Mouse (Mus musculus) lung, embryonic 14.5 days (tissue): Measurements from ENCODE around the gene Wsb2. TPM values are rescaled to one million over a fixed set of nuclear protein-coding genes. Genes with fewer than 3 reads are reported as not detected.
A peak's percentile ranks its signal among the peaks of the same experiment; 100 is the strongest.

Experiments
- ATAC-seq: fragments of 200-750 bp; cut with Nextera tagmentation; 2 replicates; pipeline ENCODE4 v1.8.0; 2017; ENCODE audit warnings: mild to moderate bottlenecking, moderate TSS enrichment, moderate library complexity; ENCODE audit not compliant: insufficient read depth
- DNase-seq: peaks from one replicate; pipeline ENCODE4 v3.0.0-alpha.2; 2015
- H3K27ac ChIP-seq: fragments of 300-500 bp; sonication (generic); 2 replicates; pipeline ENCODE4 v1.5.1; 2014; ENCODE audit warnings: low read depth, mild to moderate bottlenecking, moderate library complexity
- H3K27me3 ChIP-seq: fragments of 300-500 bp; sonication (generic); 2 replicates; pipeline ENCODE4 v1.6.1; 2014; ENCODE audit warnings: low read length, control low read depth; ENCODE audit not compliant: insufficient read depth
- H3K36me3 ChIP-seq: fragments of 300-500 bp; sonication (generic); 2 replicates; pipeline ENCODE4 v1.6.1; 2014; ENCODE audit warnings: control low read depth; ENCODE audit not compliant: insufficient read depth
- H3K4me1 ChIP-seq: fragments of 300-500 bp; sonication (generic); 2 replicates; pipeline ENCODE4 v1.6.1; 2014; ENCODE audit warnings: antibody characterized with exemption, control low read depth; ENCODE audit not compliant: insufficient read depth
- H3K4me2 ChIP-seq: fragments of 300-500 bp; sonication (generic); 2 replicates; pipeline ENCODE4 v1.6.1; 2014; ENCODE audit warnings: mild to moderate bottlenecking
- H3K4me3 ChIP-seq: fragments of 300-500 bp; sonication (generic); 2 replicates; pipeline ENCODE4 v1.5.1; 2014; ENCODE audit warnings: low read depth, low read length
- H3K9ac ChIP-seq: fragments of 300-500 bp; sonication (generic); 2 replicates; pipeline ENCODE4 v1.6.1; 2014
- H3K9me3 ChIP-seq: fragments of 300-500 bp; sonication (generic); 2 replicates; pipeline ENCODE4 v1.6.1; 2016; ENCODE audit warnings: low read depth, low read length, control low read depth
- CTCF ChIP-seq: IDR thresholded peaks from 2 replicates; pipeline ENCODE4 v1.5.1; 2016; ENCODE audit warnings: antibody characterized with exemption, low read depth
- WGBS: fragments of 180-500 bp; shearing (Covaris S2); extraction: QIAGEN DNeasy Blood & Tissue Kit; methylation state at CpG from one replicate; pipeline ENCODE4 v1.1.7; 2014; 5-methylcytosine and 5-hydroxymethylcytosine counted together
- polyA plus RNA-seq: library from polyadenylated mRNA; unstranded; fragments of >200 nt; fragmentation: Nextera tagmentation; extraction: Ambion mirVana; gene quantifications from 2 replicates; pipeline ENCODE4 v1.2.1, GENCODE M21; 2014

Wsb2 gene
- polyA plus RNA-seq, 1 experiment from 2014 or later: 70.9 TPM

GRCm38 (mm10) chr5:117360631-117361541 lies 3.8 kb downstream of the Wsb2 start:
- DNase-seq (no peak), ATAC-seq (no peak)
- Histone ChIP-seq H3K4me3 (no peak overlapping the region), H3K27ac (peak overlapping the region; percentile 62), H3K4me1 (peaks cover 25% of the 10 kb centered on the region), H3K36me3 (peaks cover 27% of the 10 kb centered on the region), H3K9ac (peak overlapping the region; percentile 10; the same call in 1 of the 2 replicates), H3K9me3 (no peaks in the 10 kb centered on the region), H3K27me3 (no peaks in the 10 kb centered on the region), H3K4me2 (peak overlapping the region; percentile 41)
- WGBS: 33% methylated on average over 13 of the region's 13 CpGs
- no peak for TF ChIP-seq CTCF

- H3K4me2 ChIP-seq: no peak overlapping the region
- ATAC-seq: no peak
- H3K27ac ChIP-seq: no peak overlapping the region
- H3K36me3 ChIP-seq: peaks cover 34% of the 10 kb centered on the region
- no peak overlapping the region for H3K9ac ChIP-seq
- no peak overlapping the region for H3K4me3 ChIP-seq
- peaks cover 20% of the 10 kb centered on the region for H3K4me1 ChIP-seq
- no peaks in the 10 kb centered on the region for H3K27me3 ChIP-seq
- DNase-seq: no peak
- 87% methylated on average over 4 of the region's 4 CpGs for WGBS
- no peaks in the 10 kb centered on the region for H3K9me3 ChIP-seq
- TF ChIP-seq CTCF: no peak
Measured at GRCm38 (mm10) chr5:117361590-117361989, 4.5 kb downstream of the Wsb2 start.

- Histone ChIP-seq H3K4me1 (peaks cover 18% of the 10 kb centered on the region), H3K27me3 (no peaks in the 10 kb centered on the region), H3K9ac (no peak overlapping the region), H3K9me3 (no peaks in the 10 kb centered on the region), H3K4me3 (no peak overlapping the region), H3K4me2 (no peak overlapping the region), H3K36me3 (peaks cover 41% of the 10 kb centered on the region), H3K27ac (peak overlapping the region; percentile 55; the same call in 1 of the 2 replicates)
- no peak for TF ChIP-seq CTCF
- WGBS: 56% methylated on average over 15 of the region's 15 CpGs
- DNase-seq (peak; percentile 54), ATAC-seq (peak; percentile 68; the same call in 1 of the 2 replicates)
Measured at GRCm38 (mm10) chr5:117363066-117363782, 6.1 kb downstream of the Wsb2 start.

GRCm38 (mm10) chr5:117364821-117365220 lies 7.7 kb downstream of the Wsb2 start:
- H3K4me3 ChIP-seq: no peak overlapping the region
- no peak for ATAC-seq
- no peak overlapping the region for H3K27ac ChIP-seq
- DNase-seq: no peak
- no peak overlapping the region for H3K4me2 ChIP-seq
- H3K4me1 ChIP-seq: peaks cover 13% of the 10 kb centered on the region
- no peaks in the 10 kb centered on the region for H3K9me3 ChIP-seq
- H3K9ac ChIP-seq: no peak overlapping the region
- no peaks in the 10 kb centered on the region for H3K27me3 ChIP-seq
- H3K36me3 ChIP-seq: peaks cover 56% of the 10 kb centered on the region
- no peak for TF ChIP-seq CTCF
- 82% methylated on average over 3 of the region's 3 CpGs for WGBS

DNA sequence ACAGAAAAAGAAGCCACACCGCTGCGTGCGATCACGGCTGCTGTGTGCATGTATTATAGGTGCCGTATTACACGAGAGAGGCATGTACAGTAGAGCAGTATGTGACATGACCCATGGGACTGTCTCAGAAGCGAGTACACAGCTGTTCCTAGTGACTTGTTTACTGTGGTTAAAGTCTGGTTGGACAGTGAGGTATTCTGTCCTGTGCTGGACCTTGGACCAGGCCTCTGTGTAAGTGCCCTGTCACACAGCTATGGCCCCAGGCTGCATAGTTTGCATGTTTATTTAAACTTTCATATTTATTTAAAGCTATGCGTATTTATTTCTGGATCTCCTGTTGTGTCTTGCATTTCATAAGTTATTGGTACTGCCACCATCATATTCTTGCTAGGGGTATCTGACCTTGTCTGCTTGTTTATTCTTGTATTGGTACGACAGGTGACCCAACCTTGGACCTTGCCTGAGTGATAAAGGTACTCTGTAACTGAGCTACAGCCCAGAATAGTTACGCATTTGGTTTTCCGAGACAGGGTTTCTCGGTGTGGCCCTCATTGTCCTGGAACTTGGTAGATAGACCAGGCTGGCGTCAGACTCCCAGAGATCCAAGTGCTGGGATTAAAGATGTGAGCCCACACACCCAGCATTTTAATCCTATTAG lies 8.9 kb downstream of the Wsb2 start:
- ATAC-seq (no peak), DNase-seq (no peak)
- H3K4me2 ChIP-seq: no peak overlapping the region
- no peaks in the 10 kb centered on the region for H3K9me3 ChIP-seq
- H3K9ac ChIP-seq: no peak overlapping the region
- H3K36me3 ChIP-seq: peaks cover 67% of the 10 kb centered on the region
- peaks cover 3% of the 10 kb centered on the region for H3K4me1 ChIP-seq
- no peak overlapping the region for H3K4me3 ChIP-seq
- 86% methylated on average over 13 of the region's 13 CpGs for WGBS
- H3K27me3 ChIP-seq: no peaks in the 10 kb centered on the region
- H3K27ac ChIP-seq: no peak overlapping the region
- no peak for TF ChIP-seq CTCF

DNA sequence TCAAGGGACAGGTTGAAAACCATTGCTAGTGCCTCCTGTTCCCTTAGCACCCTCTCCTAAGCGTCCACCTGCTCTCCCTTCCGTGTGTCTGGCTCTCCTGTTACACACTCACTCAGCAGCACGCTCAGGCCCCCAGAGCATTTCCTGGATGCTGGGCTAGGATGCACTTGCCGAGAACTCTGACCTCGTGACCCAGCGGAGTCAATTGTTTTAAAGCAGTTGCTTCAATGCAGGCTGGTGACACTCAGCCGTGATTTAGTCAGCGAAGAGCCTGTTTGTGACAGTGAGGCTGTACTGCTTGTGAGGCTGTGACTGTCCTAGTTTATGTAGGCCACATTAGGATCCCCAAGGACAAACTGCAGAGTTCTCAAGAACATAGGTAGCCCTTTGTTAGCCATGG lies 10.1 kb downstream of the Wsb2 start:
- no peaks in the 10 kb centered on the region for H3K4me1 ChIP-seq
- H3K9ac ChIP-seq: no peak overlapping the region
- TF ChIP-seq CTCF: no peak
- no peaks in the 10 kb centered on the region for H3K27me3 ChIP-seq
- H3K36me3 ChIP-seq: peaks cover 79% of the 10 kb centered on the region
- 36% methylated on average over 8 of the region's 8 CpGs for WGBS
- no peak for ATAC-seq
- no peak for DNase-seq
- H3K9me3 ChIP-seq: no peaks in the 10 kb centered on the region
- H3K4me2 ChIP-seq: no peak overlapping the region
- H3K27ac ChIP-seq: no peak overlapping the region
- no peak overlapping the region for H3K4me3 ChIP-seq
